Mouse (Mus musculus): ENCODE data around the gene Ppm1j.

Gene Ppm1j

DNA sequence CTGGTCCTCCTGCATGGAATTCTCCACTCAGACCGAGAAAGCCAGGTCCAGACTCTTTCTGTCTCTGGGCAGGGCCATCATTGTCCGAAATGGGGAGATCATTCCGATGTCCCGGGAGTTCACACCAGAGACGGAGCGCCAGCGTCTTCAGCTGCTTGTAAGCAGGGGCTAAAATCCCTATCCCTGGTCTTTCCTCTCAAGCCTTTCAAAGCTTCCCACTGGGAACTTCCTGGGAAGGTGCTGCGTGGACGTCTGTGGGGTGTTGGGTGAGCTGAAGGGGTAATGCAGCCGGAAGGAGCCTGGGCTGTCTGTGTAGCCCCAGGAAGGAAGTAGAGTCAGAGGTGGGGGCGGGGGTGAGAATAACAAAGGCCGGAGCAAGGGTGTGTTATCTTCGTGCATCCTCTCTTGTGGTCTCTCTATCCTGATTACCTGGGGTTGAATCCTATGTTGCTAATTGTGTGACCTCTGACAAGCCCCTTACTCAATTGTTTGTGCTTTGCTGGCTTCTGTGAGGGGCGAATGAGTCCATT, 3.2 kb downstream of the Ppm1j start:
- no peak for DNase-seq (ENCODE audit: low spot score in 2 of 2)

DNA sequence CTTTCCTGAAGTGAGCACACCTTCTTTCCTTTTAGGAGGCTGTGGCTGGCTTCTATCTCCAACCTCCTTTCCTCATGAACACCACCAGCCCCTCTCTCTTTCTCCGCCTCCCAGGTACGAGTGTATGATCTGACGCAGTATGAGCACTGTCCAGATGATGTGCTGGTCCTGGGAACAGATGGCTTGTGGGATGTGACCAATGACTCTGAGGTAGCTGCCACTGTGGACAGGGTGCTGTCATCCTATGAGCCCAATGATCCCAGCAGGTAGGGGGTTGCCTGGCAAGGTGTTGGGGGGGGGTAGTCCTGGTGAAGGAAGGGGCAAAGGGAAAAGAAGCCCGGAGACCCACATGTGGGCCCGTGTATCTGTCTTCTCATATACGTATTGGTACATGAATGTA, 4.4 kb downstream of the Ppm1j start:
- no peak for DNase-seq (ENCODE audit: low spot score in 2 of 2)

DNA sequence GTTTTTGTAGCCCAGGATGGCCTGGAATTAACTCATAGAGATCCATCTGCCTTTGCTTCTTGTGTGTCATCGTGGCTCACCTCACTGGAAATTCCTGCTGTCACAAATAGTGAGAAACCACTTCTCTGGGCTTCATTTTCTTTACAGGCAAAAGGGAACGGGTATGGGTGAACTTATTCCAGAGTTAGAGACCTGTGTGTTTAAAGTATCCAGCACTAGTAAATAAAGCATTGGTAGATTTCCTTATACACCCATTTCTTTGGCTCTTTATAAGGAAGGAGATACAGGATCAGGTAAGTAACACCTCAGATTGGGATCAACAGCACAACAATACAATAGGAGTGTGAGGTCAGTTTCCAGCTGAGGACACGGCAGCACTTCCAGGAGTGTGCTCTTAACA, 7.2 kb downstream of the Ppm1j start, which contains the start of gene Rhoc:
Rhoc (plus strand) TSS at position 301 of the 400 bp plus-strand sequence.
- DNase-seq (ENCODE audit: low spot score in 2 of 2): no peak

DNA sequence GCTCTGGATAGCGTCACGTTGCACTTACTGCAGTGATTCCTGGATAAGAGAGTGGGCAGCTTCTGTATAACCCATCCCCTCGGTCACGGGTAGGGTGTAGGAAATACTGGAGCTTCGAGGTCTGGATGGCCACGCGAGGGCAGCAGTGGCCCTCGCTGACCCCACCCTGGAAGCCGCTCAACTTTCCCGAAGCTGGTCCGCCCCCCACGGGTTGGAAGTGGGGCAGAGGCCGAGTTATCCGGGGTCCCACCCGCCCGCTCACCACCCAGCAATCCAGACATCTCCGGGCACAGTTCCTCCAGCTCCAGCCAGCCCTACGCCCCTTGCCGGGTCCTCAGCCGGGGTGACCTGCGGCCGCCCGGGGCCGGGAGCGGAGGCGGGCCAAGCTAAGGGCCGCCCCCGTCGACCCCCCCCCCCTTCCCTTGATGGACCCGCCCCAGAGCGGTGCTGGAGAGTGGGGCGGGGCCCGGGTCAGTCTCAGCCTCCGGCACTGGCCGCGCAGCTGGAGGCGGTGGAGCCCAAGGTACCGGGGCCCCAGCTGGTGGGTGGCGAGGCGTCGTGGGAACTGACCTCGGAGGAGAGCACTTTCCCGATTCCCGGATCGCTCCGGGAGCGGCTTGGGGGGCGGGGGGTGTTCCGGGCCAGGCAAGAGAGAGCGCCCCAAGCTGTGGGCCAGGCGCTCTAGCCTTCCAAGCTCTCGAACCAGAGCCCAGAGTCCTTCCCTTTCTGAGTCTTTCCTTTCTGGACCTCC, 7.9 kb downstream of the Ppm1j start:
- peak; percentile 38 to 50 for DNase-seq (ENCODE audit: low spot score in 2 of 2)

DNA sequence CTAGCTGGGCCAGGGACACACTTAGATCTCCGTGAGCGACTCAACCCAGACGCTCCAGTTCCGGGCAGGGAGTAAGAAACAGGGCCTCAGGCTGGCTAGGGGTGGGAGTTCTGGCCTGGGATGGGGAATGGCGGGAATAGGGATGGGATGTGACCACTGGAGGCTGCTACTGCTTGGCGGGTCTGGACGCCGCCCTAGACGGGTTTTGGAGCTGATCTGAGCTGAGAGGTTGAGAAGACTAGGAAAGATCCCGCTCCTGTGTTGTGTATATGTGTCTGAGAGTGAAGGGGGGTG, 8.4 kb downstream of the Ppm1j start:
- DNase-seq (ENCODE audit: low spot score in 2 of 2): no peak

DNA sequence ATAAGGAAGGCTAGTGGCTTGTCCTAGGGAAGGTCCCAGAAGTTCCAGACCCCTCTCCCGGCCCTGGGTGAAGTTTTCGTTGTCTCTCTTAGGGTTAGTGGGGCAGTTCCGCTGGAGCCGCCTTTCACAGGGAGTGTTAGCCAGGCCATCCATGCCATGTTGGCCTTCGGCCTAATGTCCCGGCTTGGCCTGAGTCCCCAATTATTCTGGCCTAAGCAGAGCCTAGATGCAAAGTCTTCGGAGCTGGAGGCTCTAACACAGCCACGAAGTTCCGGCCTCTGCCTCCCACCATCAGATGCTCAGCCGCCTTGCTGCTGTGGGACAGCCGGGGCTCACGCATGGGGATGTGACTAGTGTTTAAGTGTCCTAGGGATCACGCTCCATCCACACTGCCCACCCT, 9.0 kb downstream of the Ppm1j start:
- DNase-seq (ENCODE audit: low spot score in 2 of 2): no peak

DNA sequence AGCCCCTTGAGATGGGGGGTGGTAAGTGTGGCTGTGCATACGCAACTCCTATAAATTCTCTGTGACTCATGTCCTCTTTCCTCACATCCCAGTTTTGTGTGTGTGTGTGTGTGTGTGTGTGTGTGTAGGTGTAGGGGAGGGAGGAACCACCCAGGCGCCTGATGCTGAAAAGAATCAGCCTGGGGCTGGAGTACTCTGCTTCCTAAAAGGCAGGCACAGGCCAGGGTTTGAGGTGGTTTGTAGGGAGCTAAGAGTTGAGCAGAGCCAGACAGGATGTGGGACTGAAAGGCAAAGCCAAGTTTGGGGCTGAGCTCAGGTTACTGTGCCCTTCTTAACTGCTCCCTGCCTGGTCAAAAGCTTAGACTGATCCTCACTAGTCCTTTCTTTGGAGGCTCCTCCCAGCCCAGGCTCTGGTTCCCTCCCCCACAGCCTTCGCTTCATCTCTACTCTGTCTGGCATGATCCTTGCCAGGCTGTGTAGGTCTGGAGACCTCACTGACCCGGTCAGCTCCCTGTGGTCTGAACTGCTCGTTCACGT, 9.6 kb downstream of the Ppm1j start:
- no peak for DNase-seq (ENCODE audit: low spot score in 2 of 2)

DNA sequence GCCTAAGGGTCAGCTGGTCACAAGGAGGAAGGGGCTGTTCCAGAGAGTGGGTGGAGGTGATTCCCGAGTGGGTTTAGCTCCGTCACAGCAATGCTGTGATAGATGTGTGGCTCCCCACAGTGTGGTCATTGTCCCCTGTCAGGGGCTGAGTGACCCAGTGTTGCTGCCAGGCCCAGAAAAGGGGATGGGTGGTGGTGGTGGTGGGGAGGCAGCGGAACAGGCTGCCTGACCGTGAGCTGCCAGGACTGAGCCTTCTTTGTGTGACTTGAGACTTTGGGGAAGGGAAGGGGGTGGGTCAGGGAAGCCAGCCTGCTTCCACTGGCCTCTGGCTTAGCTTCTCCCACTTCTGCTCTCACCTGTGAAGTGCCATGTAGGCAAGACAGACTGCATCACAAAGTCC, 10.2 kb downstream of the Ppm1j start:
- no peak for DNase-seq (ENCODE audit: low spot score in 2 of 2)

DNA sequence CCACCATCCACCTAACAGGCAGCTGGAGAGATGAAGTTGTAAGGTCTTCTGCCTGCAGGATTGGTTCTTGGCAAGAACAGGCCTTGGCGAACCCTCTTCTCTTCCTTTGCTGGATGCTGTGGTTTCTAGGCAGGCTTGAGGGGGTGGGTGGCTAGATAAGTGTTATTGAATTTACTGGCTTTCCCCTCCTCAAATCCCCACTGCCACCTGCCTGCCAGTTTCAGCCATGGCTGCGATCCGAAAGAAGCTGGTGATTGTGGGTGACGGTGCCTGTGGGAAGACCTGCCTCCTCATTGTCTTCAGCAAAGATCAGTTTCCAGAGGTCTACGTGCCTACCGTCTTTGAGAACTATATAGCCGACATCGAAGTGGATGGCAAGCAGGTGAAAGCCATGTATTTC, 10.8 kb downstream of the Ppm1j start:
- no peak for DNase-seq (ENCODE audit: low spot score in 2 of 2)

DNA sequence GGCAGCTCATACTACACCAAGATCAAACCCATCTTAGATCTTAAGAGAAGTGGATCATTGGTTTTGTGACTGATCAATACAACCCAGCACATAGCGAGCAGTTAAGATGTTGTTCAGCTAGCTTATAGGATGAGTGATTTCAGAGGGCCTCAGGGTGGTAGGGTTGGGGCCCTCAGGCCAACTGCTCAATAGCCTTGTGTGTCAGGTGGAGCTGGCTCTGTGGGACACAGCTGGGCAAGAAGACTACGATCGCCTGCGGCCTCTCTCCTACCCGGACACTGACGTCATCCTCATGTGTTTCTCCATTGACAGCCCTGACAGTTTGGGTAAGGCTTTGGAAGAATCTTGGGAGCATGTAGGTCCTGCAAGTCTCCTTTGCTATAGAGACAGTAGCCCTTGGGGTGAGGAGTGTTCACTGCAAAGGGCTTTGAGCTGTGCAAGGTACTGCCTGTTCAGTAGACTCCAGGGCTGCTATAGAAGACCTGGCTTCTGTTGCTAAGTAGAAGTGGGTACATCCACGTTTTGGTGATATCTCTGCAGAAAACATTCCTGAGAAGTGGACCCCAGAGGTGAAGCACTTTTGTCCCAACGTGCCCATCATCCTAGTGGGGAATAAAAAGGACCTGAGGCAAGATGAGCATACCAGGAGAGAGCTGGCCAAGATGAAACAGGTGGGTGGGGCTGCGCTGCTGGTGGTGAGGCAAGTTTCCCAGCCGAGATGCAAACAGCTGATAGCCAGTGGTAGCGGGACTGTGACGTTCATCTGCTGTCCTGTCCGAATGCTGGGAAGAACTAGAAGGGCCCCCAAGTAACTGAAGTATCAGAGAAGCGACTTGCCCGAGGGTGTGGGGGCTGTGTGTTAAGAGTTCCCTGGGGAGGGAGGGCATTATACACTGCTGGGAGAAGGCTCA, 11.8 kb downstream of the Ppm1j start:
- DNase-seq (ENCODE audit: low spot score in 2 of 2): no peak

DNA sequence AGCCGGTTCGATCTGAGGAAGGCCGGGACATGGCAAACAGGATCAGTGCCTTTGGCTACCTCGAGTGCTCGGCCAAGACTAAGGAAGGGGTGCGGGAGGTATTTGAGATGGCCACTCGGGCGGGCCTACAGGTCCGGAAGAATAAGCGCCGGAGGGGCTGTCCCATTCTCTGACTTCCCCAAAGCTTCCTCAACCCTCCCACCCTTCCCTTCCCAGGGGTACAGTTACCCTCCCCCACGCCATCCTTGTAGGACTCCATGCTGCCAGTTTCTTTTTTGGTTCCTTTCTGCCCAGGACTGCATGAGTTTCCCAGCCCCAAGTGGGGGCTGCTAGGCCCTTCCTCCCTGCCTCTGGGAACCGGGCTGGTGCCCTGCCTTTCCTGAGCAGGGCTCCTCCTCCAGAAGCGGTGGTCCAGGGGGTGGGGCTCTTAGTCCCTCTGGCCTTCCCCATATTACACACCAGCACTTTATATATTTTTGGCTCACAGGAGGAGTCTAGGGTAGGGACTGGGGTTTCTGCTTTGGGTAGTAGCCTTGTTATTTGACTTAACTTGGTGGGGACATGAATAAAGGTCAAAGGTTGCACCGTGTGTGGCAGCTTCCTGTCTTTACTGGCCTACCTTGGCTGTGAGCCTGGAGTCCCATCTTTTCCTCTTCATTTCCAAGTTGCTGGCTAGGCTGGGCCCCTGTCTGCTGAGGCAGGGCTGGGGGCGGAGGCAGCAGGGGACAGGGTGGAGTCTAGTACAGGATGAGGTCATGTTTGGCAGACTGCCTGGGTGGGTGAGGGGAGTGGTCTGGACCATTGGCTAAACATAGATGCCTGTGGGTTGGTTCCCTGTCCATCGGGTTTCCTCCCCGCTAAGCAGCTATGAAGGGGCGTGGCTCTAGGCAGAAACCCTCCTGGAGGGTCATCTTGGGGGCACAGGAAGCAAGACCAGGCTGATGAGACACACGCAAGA, 13.3 kb downstream of the Ppm1j start:
- peak; percentile 52 to 58 for DNase-seq (ENCODE audit: low spot score in 2 of 2)

DNA sequence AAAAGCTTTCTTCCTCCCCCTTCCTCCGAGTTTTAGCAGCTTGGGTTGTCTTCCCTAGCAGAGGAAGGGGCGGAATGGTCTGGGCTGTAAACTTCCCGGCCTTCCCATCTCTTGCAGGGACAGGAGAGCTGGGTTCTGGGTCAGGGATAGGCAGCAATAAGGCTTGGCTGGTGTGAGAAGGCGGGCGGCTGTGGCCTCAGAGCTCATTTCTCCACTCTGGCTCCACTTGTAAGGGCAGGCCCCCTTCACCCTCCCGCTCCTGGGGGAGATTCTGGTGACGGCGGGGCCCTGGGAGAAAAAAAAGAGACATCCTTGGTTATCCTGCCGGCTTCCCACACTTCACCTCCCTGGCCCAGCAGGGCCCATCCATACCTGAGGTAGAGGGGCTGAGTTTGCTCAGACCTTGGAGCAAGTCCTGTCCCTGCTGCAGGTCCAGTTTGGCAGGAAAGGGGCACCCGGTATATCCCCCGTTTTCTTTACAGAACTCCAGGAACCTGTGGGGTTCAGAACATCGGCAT, 14.2 kb downstream of the Ppm1j start:
- DNase-seq (ENCODE audit: low spot score in 2 of 2): no peak

DNA sequence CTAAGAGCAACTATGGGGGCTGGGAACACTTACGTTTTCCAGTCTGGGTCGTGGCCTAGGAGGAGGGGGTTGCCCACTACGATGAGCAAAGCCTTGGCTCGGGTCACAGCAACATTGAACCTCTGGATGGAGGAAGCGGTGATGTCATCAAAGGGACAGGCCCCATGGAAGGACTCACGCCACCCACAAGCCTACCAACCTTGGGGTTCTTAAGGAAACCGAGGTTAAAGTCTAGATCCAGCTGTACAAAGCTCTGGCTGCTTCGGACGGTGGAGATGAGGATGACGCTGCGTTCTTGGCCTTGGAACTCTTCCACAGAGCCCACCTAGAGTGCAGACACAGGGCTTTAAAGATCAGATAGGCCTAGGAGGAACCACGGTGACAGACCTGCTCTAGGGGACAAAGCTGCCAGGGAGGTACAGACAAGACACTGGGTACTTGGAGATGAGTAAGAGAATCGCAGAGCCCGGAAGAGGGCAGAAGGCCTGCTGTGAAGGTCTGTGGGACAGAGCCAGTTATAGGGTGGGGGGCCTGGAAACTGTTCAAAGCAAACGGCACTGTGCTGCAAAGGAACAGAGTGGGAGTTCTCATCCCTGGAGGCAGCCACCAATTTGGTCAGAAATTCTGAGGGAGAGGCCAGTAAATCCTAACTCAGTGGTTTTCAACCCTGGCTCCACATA, 14.9 kb downstream of the Ppm1j start:
- DNase-seq (ENCODE audit: low spot score in 2 of 2): no peak

DNA sequence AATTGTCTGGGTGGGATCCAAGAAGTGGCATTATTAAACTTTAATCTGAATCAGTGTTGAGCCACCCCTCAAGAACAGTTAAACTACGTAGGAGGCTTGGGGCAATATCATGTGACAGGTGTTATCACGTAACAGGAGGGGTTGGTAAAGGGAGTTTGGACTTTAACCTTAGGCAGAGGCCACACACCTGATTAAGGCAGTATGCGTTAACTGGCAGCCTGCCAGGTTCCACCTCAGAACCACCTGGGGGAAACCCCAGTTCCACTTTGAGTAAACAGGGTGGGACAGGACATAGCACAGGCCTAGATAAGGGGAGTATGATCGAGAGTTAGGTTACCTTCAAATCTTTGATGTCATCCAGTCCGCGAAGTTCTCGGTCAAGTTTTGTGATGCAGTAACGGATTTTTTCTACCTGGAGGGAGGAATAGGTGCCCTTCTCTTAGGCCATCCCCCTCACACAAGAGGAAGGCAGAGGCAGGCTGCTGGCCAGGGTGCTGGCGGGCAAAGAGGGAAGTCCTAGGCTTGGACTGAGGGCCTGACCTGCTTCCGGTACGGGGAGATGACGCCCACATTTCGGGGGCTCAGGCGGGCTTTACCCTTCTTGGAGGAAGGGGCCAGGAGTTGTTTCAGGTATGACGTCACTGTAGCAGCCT, 15.7 kb downstream of the Ppm1j start:
- DNase-seq (ENCODE audit: low spot score in 2 of 2): no peak

DNA sequence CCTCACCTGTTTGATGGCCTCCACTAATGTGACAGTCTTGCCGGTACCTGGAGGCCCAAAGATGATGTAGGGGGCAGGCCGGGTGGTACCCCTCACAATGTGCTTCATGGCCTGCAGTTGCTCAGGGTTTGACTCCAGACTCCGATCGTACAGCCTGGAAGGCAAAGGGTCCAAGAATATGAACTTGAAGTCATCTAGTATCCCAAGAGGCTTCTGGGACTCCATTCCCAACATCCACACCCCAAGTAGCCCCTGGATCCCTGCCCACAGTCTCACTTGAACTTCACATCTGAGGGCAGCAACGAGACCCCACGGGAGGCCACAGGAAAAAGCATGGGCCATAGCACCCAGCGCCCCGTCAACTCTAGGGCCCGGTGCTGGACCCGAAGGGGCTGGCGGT, 19.8 kb downstream of the Ppm1j start:
- DNase-seq (ENCODE audit: low spot score in 2 of 2): no peak

DNA sequence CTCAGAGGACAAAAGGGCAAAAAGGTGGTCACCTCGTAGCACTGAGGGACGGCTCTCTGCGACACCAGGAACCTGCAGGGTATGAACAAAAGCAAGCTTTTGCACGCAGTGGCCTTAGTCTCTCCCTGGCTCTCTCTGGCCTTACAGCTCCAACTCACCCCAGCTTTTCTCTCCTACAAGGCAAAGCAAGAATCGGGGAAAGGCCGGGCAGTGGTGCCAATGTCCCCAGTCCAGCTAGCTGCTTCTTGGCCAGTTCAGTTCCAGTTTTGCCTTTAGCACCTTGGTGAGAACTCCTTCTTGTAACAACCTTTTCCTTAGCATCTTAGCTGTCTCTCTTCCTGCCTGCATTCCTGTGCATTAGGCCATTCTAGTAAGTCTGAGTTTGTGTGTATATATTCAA, 20.6 kb downstream of the Ppm1j start:
- no peak for DNase-seq (ENCODE audit: low spot score in 2 of 2)

DNA sequence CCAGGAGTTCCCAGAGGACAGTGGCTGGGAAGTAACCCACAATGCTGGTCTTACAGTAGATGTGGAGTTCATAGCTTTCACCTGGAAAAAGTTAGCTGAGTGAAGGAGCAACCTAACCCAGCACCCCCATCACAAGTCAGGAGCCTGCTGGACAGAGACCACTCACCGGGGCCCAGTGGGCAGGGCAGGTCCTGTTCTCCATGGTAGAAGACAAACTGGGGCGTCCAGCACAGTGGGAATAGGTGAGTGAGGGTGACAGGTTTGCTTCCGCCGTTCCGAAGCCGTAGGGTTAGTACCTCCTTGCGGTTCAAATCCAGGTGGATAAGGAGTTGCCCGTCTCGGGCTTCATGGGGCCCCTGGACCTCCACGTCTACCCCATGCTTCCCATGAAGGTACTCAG, 23.5 kb downstream of the Ppm1j start:
- no peak for DNase-seq (ENCODE audit: low spot score in 2 of 2)

DNA sequence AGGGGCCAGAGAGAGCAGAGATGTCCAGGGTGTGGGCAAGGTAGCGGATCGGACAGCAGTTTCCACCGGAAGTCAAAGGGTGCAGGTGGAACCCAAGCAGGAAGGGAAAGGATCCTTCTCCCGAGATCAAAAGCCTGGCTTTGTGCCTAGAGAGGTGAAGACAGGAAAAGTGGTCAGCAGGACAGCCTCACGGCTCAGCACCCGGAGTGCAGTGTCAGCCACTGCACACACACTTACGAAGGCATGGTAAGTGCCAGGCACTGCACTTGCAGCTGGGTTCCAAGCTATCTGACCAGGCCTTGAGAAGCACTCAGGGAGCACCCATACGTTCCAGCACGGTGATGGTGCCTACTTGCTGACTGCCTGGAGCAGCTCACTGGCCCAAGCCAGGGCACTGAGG, 24.7 kb downstream of the Ppm1j start:
- DNase-seq (ENCODE audit: low spot score in 2 of 2): no peak

DNA sequence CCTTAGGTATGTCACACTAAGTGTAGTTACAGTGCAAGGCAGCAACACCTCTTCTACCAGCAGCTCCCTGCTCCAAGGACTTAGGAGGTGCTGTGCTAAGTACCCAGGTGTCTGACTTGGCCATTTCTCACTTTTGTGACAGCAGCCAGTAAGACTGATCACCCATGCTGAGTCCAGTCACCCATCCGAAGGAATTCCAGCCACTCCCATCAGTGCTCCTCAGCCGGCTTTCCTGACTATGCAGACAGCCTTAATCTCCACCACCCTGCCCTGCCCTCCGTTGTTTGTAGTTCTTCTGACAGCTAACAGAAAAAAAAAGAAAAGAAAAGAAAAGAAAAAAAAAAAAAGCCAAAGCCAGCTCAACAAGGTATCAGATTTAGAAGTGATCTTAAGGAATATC, 30.9 kb downstream of the Ppm1j start:
- DNase-seq (ENCODE audit: low spot score in 2 of 2): no peak

DNA sequence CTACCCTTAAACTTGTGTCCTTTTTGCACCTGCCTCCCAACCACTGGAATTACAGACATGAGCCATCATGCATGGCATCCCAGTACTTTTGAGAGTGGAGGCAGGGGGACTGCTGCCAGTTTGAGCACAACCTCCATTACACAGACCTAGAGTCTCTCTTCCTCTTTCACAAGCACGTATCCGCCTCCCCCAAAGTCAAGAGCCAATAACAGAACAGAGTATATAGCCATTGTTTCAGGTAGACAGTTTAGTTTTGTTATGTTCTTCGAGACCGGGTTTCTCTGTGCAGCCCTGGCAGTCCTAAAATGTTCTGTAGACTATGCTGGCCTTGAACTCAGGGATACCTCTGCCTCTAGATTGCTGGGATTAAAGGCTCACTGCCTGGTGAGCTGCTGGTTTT, 31.4 kb downstream of the Ppm1j start:
- no peak for DNase-seq (ENCODE audit: low spot score in 2 of 2)

Data from spleen, postnatal 36 days (tissue).